Mouse (Mus musculus) heart, embryonic 13.5 days (tissue): ENCODE measurements around the gene Rpl23a. TPM values are rescaled to one million over a fixed set of nuclear protein-coding genes. Genes with fewer than 3 reads are reported as not detected.
"Not testable (repeated sequence)": the region's sequence is repeated elsewhere in the genome, so short reads cannot be mapped to it uniquely, and the experiment has no call there.

Experiments
- ATAC-seq: fragments of 200-750 bp; cut with Nextera tagmentation; 2 replicates; pipeline ENCODE4 v1.8.0; 2017; ENCODE audit warnings: moderate TSS enrichment; ENCODE audit not compliant: insufficient number of reproducible peaks, low FRiP score, low TSS enrichment; ENCODE audit errors: extremely low read depth
- H3K27ac ChIP-seq: fragments of 300-500 bp; sonication (generic); replicated peaks from 2 replicates; pipeline ENCODE4 v1.5.1; 2015; ENCODE audit warnings: moderate library complexity, mild to moderate bottlenecking, inconsistent platforms
- H3K27me3 ChIP-seq: fragments of 300-500 bp; sonication (generic); replicated peaks from 2 replicates; pipeline ENCODE4 v1.6.1; 2015; ENCODE audit warnings: mild to moderate bottlenecking, inconsistent platforms
- H3K36me3 ChIP-seq: fragments of 300-500 bp; sonication (generic); 2 replicates; pipeline ENCODE4 v1.6.1; 2015; ENCODE audit warnings: mild to moderate bottlenecking, inconsistent platforms
- H3K4me1 ChIP-seq: fragments of 300-500 bp; sonication (generic); 2 replicates; pipeline ENCODE4 v1.6.1; 2015; ENCODE audit warnings: inconsistent platforms
- H3K4me2 ChIP-seq: fragments of 300-500 bp; sonication (generic); 2 replicates; pipeline ENCODE4 v1.6.1; 2015; ENCODE audit warnings: inconsistent platforms, mild to moderate bottlenecking, moderate library complexity
- H3K4me3 ChIP-seq: fragments of 300-500 bp; sonication (generic); 2 replicates; pipeline ENCODE4 v1.5.1; 2015; ENCODE audit warnings: moderate library complexity, mild to moderate bottlenecking, inconsistent platforms
- H3K9ac ChIP-seq: fragments of 300-500 bp; sonication (generic); 2 replicates; pipeline ENCODE4 v1.6.1; 2015; ENCODE audit warnings: inconsistent platforms, mild to moderate bottlenecking, moderate library complexity
- H3K9me3 ChIP-seq: fragments of 300-500 bp; sonication (generic); 2 replicates; pipeline ENCODE4 v1.6.1; 2016; ENCODE audit warnings: inconsistent platforms
- WGBS: fragments of 180-500 bp; shearing (Covaris S2); methylation state at CpG from one replicate; pipeline ENCODE4 v1.1.7; 2015; ENCODE audit warnings: mixed read lengths; 5-methylcytosine and 5-hydroxymethylcytosine counted together
- microRNA-seq: library from miRNA; unstranded; fragments of <30 nt; microRNA quantifications from one replicate; pipeline ENCODE4, GENCODE M21; 2016
- polyA plus RNA-seq: library from polyadenylated mRNA; unstranded; fragments of >200 nt; fragmentation: Nextera tagmentation; extraction: Ambion mirVana; gene quantifications from 2 replicates; pipeline ENCODE4 v1.2.1, GENCODE M21; 2015

The Rpl23a gene
- polyA plus RNA-seq, 1 experiment from 2014 or later, result 833 TPM

DNA sequence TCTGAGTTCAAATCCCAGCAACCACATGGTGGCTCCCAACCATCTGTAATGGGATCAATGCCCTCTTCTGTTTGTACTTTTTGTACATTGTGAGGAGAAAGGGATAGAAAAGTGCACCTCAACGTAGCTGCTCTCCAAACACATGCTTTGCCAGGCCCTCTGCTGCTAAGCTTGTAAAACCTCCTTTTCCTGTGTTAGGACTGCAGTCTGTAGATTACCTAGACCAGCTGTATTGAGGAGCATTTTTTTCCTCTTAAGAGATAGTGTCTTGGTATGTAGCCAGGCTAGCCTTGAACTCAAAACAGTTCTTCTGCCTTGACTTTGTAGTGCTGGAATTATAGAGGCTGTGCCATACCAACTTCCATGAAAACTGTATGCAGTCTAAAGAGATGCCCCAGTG lies 47.3 kb downstream of the Rpl23a start:
- Histone ChIP-seq H3K4me2 (no peak overlapping the region), H3K9me3 (no peaks in the 10 kb centered on the region), H3K27me3 (no peaks in the 10 kb centered on the region), H3K9ac (no peak overlapping the region), H3K4me3 (no peak overlapping the region), H3K4me1 (peaks cover 65% of the 10 kb centered on the region), H3K36me3 (peaks cover 9% of the 10 kb centered on the region; the same call in 1 of the 2 replicates), H3K27ac (no peak overlapping the region)
- WGBS, result 70% methylated on average over 1 of the region's 1 CpGs
- ATAC-seq, result no peak

DNA sequence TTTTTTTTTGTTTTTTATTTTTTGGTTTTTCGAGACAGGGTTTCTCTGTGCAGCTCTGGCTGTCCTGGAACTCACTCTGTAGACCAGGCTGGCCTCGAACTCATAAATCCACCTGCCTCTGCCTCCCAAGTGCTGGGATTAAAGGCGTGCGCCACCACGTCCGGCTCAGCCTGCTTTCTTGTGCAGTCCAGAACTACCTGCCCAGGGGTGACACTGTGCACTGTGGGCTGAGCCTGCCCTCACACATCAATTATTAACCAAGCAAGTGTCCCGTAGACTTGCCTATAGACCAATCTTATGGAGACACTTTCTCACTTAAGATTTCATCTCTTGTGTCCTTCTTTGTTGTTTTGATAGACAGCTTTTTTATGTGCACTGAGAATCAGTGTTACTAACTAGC lies 48.1 kb downstream of the Rpl23a start:
- not testable (repeated sequence) for H3K4me3 ChIP-seq, H3K4me2 ChIP-seq, H3K9me3 ChIP-seq, H3K27ac ChIP-seq, ATAC-seq, H3K9ac ChIP-seq, H3K27me3 ChIP-seq, H3K36me3 ChIP-seq
- WGBS, result 89% methylated on average over 7 of the region's 7 CpGs
- peaks cover 57% of the 10 kb centered on the region for H3K4me1 ChIP-seq

DNA sequence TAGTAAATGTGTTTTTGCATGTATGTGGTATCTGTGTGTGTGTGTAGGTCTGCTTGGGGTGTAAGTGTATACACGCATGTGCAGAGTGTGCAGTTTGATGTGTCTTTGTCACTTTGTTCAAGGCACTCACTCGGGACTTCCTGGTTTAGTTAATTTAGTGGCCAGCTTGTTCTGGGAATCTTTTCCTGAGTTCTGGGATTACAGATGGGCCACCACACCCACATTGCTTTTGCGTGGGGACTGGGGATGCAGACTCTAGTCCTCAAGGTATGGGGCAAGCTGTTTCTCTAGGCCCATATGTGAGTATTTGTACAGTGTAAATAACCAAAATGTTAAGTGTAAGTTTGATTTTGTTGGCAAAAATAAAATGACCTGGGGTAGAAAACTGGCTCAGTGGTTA lies 49.0 kb downstream of the Rpl23a start:
- Histone ChIP-seq H3K9me3 (no peaks in the 10 kb centered on the region), H3K27me3 (no peaks in the 10 kb centered on the region), H3K4me1 (peaks cover 56% of the 10 kb centered on the region), H3K4me3 (no peak overlapping the region), H3K4me2 (no peak overlapping the region), H3K9ac (no peak overlapping the region), H3K36me3 (peaks cover 9% of the 10 kb centered on the region; the same call in 1 of the 2 replicates), H3K27ac (no peak overlapping the region)
- no peak for ATAC-seq
- 79% methylated on average over 3 of the region's 3 CpGs for WGBS

DNA sequence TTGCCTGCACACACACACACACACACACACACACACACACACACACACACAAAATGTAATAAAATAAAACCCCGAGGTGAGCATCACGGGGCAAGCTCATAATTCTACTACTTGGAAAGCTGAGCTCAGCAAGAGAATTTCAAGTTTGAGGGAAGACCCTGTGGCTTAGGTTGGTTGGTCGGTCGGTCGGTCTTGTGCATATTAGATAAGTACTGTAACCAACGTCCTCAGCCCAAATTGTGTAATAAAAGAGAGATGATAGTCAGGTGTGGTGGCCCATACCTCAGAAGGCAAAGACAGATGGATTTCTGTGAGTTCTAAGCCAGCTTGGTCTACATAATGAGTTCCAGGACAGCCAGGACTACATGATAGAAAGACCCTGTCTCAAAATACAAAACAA lies 49.5 kb downstream of the Rpl23a start:
- Histone ChIP-seq H3K9ac (no peak overlapping the region), H3K9me3 (no peaks in the 10 kb centered on the region), H3K27me3 (no peaks in the 10 kb centered on the region), H3K4me2 (no peak overlapping the region), H3K36me3 (peaks cover 9% of the 10 kb centered on the region; the same call in 1 of the 2 replicates), H3K27ac (no peak overlapping the region), H3K4me3 (no peak overlapping the region), H3K4me1 (peaks cover 57% of the 10 kb centered on the region)
- WGBS, result 82% methylated on average over 6 of the region's 6 CpGs
- ATAC-seq, result no peak

Small RNA genes within 50 kb of the gene (microRNA-seq; reads per million reads assigned to microRNA genes)
- gene Mir7653, result not detected

Other genes with a start within 250 kb of the Rpl23a start
- gene Phf12, start 200.8 kb downstream of the Rpl23a start, polyA plus RNA-seq, result 8.6 and 9.9 TPM in 2 replicates
- gene Dhrs13, start 151.3 kb downstream of the Rpl23a start, polyA plus RNA-seq, result 13.2 and 14.1 TPM in 2 replicates
- gene Flot2, start 145.7 kb downstream of the Rpl23a start, polyA plus RNA-seq, result 71.8 and 83.9 TPM in 2 replicates
- 23.6 and 24.3 TPM in 2 replicates for gene Eral1, start 103.2 kb downstream of the Rpl23a start, polyA plus RNA-seq
- 16.5 and 17.7 TPM in 2 replicates for gene Fam222b, start 88.9 kb downstream of the Rpl23a start, polyA plus RNA-seq
- 41.2 and 43.0 TPM in 2 replicates for gene Traf4, start 18.0 kb downstream of the Rpl23a start, polyA plus RNA-seq
- 12.7 and 13.2 TPM in 2 replicates for gene Nek8, start 6.9 kb downstream of the Rpl23a start, polyA plus RNA-seq
- gene Tlcd1, start 6.9 kb downstream of the Rpl23a start, polyA plus RNA-seq, result 14.3 and 14.7 TPM in 2 replicates
- 57.5 and 60.9 TPM in 2 replicates for gene Rab34, start 4.8 kb upstream of the Rpl23a start, polyA plus RNA-seq
- gene Proca1, start 9.8 kb upstream of the Rpl23a start, polyA plus RNA-seq, result 2.2 and 2.9 TPM in 2 replicates
- 54.1 and 60.7 TPM in 2 replicates for gene Sdf2, start 62.2 kb upstream of the Rpl23a start, polyA plus RNA-seq
- 16.6 and 17.0 TPM in 2 replicates for gene Supt6, start 62.4 kb upstream of the Rpl23a start, polyA plus RNA-seq
- 56.4 and 59.8 TPM in 2 replicates for gene 2610507B11Rik, start 78.2 kb upstream of the Rpl23a start, polyA plus RNA-seq
- 0.20 and 0.29 TPM in 2 replicates for gene BC030499, start 107.3 kb upstream of the Rpl23a start, polyA plus RNA-seq
- gene Spag5, start 117.9 kb upstream of the Rpl23a start, polyA plus RNA-seq, result 24.5 and 25.5 TPM in 2 replicates
- gene Aldoc, start 139.4 kb upstream of the Rpl23a start, polyA plus RNA-seq, result 22.1 and 22.5 TPM in 2 replicates
- 65.9 and 66.6 TPM in 2 replicates for gene Pigs, start 144.8 kb upstream of the Rpl23a start, polyA plus RNA-seq
- gene Unc119, start 159.9 kb upstream of the Rpl23a start, polyA plus RNA-seq, result 42.8 and 44.6 TPM in 2 replicates
- gene Foxn1, start 203.0 kb upstream of the Rpl23a start, polyA plus RNA-seq, result 0.04 and 0.44 TPM in 2 replicates
- not detected in 2 replicates for gene Slc13a2, start 238.6 kb upstream of the Rpl23a start, polyA plus RNA-seq